In genomic region chr17:25635387-25635786, GRCm38 (mm10) we compare ENCODE assay signal across 14 mouse cellular contexts. TPM values are rescaled to one million over a fixed set of nuclear protein-coding genes. Genes with fewer than 3 reads are reported as not detected.
DNase-seq lines count a peak whose midpoint lies in the region; ATAC-seq lines count a peak whose summit lies in the region.
"Had no signal": no experiment of that assay in that cellular context is flagged by ENCODE, and none has a peak within 500 bp of the region (broad histone marks: within the 10 kb centered on the region; RNA-seq: fewer than 3 reads in every experiment).

No protein-coding gene starts in this region.

- ATAC-seq in forebrain, embryonic 12.5 days (ENCODE audit: low FRiP score) = no peak
- ATAC-seq in forebrain, embryonic 15.5 days (replicated peaks) = no peak
- ATAC-seq in neural tube, embryonic 15.5 days (ENCODE audit: low FRiP score) = no peak
- peak; percentile 38; the same call in 1 of the 2 replicates for ATAC-seq in intestine, embryonic 16.5 days

- peaks cover 32% of the 10 kb centered on the region for H3K36me3 ChIP-seq in forebrain, embryonic 12.5 days (replicated peaks)
- H3K36me3 ChIP-seq in forebrain, embryonic 15.5 days = no peaks in the 10 kb centered on the region
- H3K36me3 ChIP-seq in neural tube, embryonic 15.5 days = peaks cover 3% of the 10 kb centered on the region; the same call in 1 of the 2 replicates
- H3K36me3 ChIP-seq in intestine, embryonic 16.5 days (ENCODE audit: control insufficient read depth, insufficient read depth, low read length) = 0 out of 2 replicates have a peak, but pooled peaks cover 4% of the 10 kb centered on the region

- DNase-seq in neural tube, embryonic 10.5 days (ENCODE audit: extremely low spot score, low spot score) = peak; percentile 60
- no peak for DNase-seq in lung, postnatal 10 days
- no peak for DNase-seq in kidney, adult 11 months
- no peak for DNase-seq in kidney, adult 18-20 months
- DNase-seq: cerebellum, adult 2 months; kidney, postnatal 10 days; layer of hippocampus, postnatal 36 days; lung, adult 18-20 months had no signal

- H3K4me2 ChIP-seq in forebrain, embryonic 12.5 days = no peak overlapping the region
- no peak overlapping the region for H3K4me2 ChIP-seq in forebrain, embryonic 15.5 days (replicated peaks)
- no peak overlapping the region for H3K4me2 ChIP-seq in neural tube, embryonic 15.5 days
- no peak overlapping the region for H3K4me2 ChIP-seq in intestine, embryonic 16.5 days (ENCODE audit: low read depth, low read length)
- H3K4me2 ChIP-seq: heart, embryonic 12.5 days; limb, embryonic 15.5 days had no signal

- peaks cover 11% of the 10 kb centered on the region for H3K4me1 ChIP-seq in forebrain, embryonic 12.5 days
- H3K4me1 ChIP-seq in forebrain, embryonic 15.5 days = peaks cover 22% of the 10 kb centered on the region
- H3K4me1 ChIP-seq in neural tube, embryonic 15.5 days = peaks cover 38% of the 10 kb centered on the region
- H3K4me1 ChIP-seq in intestine, embryonic 16.5 days (ENCODE audit: control insufficient read depth, insufficient read depth, low read length) = peaks cover 4% of the 10 kb centered on the region; the same call in 1 of the 2 replicates
- H3K4me1 ChIP-seq: heart, embryonic 12.5 days had no signal

- H3K9me3 ChIP-seq in forebrain, embryonic 12.5 days = no peaks in the 10 kb centered on the region
- H3K9me3 ChIP-seq in forebrain, embryonic 15.5 days = no peaks in the 10 kb centered on the region
- no peaks in the 10 kb centered on the region for H3K9me3 ChIP-seq in neural tube, embryonic 15.5 days (replicated peaks)
- no peaks in the 10 kb centered on the region for H3K9me3 ChIP-seq in intestine, embryonic 16.5 days (ENCODE audit: control insufficient read depth, low read length)
- H3K9me3 ChIP-seq: heart, embryonic 12.5 days; limb, embryonic 15.5 days had no signal

- peak overlapping the region; percentile 46; the same call in 1 of the 2 replicates for H3K27ac ChIP-seq in forebrain, embryonic 12.5 days
- H3K27ac ChIP-seq in forebrain, embryonic 15.5 days (replicated peaks) = no peak overlapping the region
- no peak overlapping the region for H3K27ac ChIP-seq in neural tube, embryonic 15.5 days (replicated peaks)
- H3K27ac ChIP-seq in intestine, embryonic 16.5 days (ENCODE audit: low read length) = no peak overlapping the region
- H3K27ac ChIP-seq: limb, embryonic 15.5 days had no signal

- WGBS in forebrain, embryonic 12.5 days = 42% methylated on average over 8 of the region's 8 CpGs
- 33% methylated on average over 8 of the region's 8 CpGs for WGBS in forebrain, embryonic 15.5 days
- 8% methylated on average over 8 of the region's 8 CpGs for WGBS in neural tube, embryonic 15.5 days
- WGBS in intestine, embryonic 16.5 days = 40% methylated on average over 8 of the region's 8 CpGs

- H3K4me3 ChIP-seq in forebrain, embryonic 12.5 days (replicated peaks) = no peak overlapping the region
- H3K4me3 ChIP-seq in forebrain, embryonic 15.5 days = no peak overlapping the region
- no peak overlapping the region for H3K4me3 ChIP-seq in neural tube, embryonic 15.5 days (replicated peaks)
- no peak overlapping the region for H3K4me3 ChIP-seq in intestine, embryonic 16.5 days (ENCODE audit: low read length)
- H3K4me3 ChIP-seq: heart, embryonic 12.5 days; limb, embryonic 15.5 days had no signal

- H3K9ac ChIP-seq in forebrain, embryonic 12.5 days = peak overlapping the region; percentile 12; the same call in 1 of the 2 replicates
- H3K9ac ChIP-seq in forebrain, embryonic 15.5 days (replicated peaks) = no peak overlapping the region
- no peak overlapping the region for H3K9ac ChIP-seq in neural tube, embryonic 15.5 days (replicated peaks)
- H3K9ac ChIP-seq in intestine, embryonic 16.5 days (ENCODE audit: low read depth, low read length) = no peak overlapping the region
- H3K9ac ChIP-seq: heart, embryonic 12.5 days; limb, embryonic 15.5 days had no signal

- no peaks in the 10 kb centered on the region for H3K27me3 ChIP-seq in forebrain, embryonic 12.5 days
- no peaks in the 10 kb centered on the region for H3K27me3 ChIP-seq in forebrain, embryonic 15.5 days
- no peaks in the 10 kb centered on the region for H3K27me3 ChIP-seq in neural tube, embryonic 15.5 days (replicated peaks)
- H3K27me3 ChIP-seq in intestine, embryonic 16.5 days (replicated peaks; ENCODE audit: control insufficient read depth, insufficient read depth, low read length) = no peaks in the 10 kb centered on the region
- H3K27me3 ChIP-seq: heart, embryonic 12.5 days; limb, embryonic 15.5 days had no signal

RNA-seq across cellular contexts. Expression of gene Lmf1, which starts 56.5 kb away (rescaled TPM):
- 17.8 and 21.0 TPM in 2 replicates for polyA plus RNA-seq in forebrain, embryonic 12.5 days (2016; fragmentation: Nextera tagmentation; extraction: Ambion mirVana)
- 17.0 and 18.1 TPM in 2 replicates for polyA plus RNA-seq in forebrain, embryonic 15.5 days (2015; fragmentation: Nextera tagmentation; extraction: Ambion mirVana)
- 26.2 and 26.9 TPM in 2 replicates for polyA plus RNA-seq in neural tube, embryonic 15.5 days (2015; fragmentation: Nextera tagmentation; extraction: Ambion mirVana)
- 39.1 and 40.6 TPM in 2 replicates for polyA plus RNA-seq in intestine, embryonic 16.5 days (2015; fragmentation: Nextera tagmentation; extraction: Ambion mirVana)
